Mouse (Mus musculus) hindbrain, embryonic 16.5 days (tissue): ENCODE measurements around the gene Zranb3. TPM values are rescaled to one million over a fixed set of nuclear protein-coding genes. Genes with fewer than 3 reads are reported as not detected.

Experiments
- ATAC-seq: fragments of 200-750 bp; cut with Nextera tagmentation; 2 replicates; pipeline ENCODE4 v1.8.0; 2017; ENCODE audit warnings: moderate TSS enrichment, moderate library complexity
- H3K27ac ChIP-seq: fragments of 300-500 bp; sonication (generic); 2 replicates; pipeline ENCODE4 v1.5.1; 2014; ENCODE audit warnings: low read depth, mild to moderate bottlenecking, control low read depth, low read length, moderate library complexity
- H3K27me3 ChIP-seq: fragments of 300-500 bp; sonication (generic); replicated peaks from 2 replicates; pipeline ENCODE4 v1.6.1; 2014; ENCODE audit warnings: low read length; ENCODE audit not compliant: control insufficient read depth, insufficient read depth
- H3K36me3 ChIP-seq: fragments of 300-500 bp; sonication (generic); 2 replicates; pipeline ENCODE4 v1.6.1; 2014; ENCODE audit warnings: mild to moderate bottlenecking, low read length, moderate library complexity, mixed read lengths; ENCODE audit not compliant: control insufficient read depth, insufficient read depth
- H3K4me1 ChIP-seq: fragments of 300-500 bp; sonication (generic); 2 replicates; pipeline ENCODE4 v1.6.1; 2014; ENCODE audit warnings: low read depth, low read length; ENCODE audit not compliant: control insufficient read depth, insufficient read depth
- H3K4me2 ChIP-seq: fragments of 300-500 bp; sonication (generic); 2 replicates; pipeline ENCODE4 v1.6.1; 2014; ENCODE audit warnings: mild to moderate bottlenecking, low read length, control low read depth, moderate library complexity
- H3K4me3 ChIP-seq: fragments of 300-500 bp; sonication (generic); 2 replicates; pipeline ENCODE4 v1.5.1; 2014; ENCODE audit warnings: mild to moderate bottlenecking, low read length, control low read depth, moderate library complexity
- H3K9ac ChIP-seq: fragments of 300-500 bp; sonication (generic); 2 replicates; pipeline ENCODE4 v1.6.1; 2014; ENCODE audit warnings: low read depth, mild to moderate bottlenecking, control low read depth, low read length, moderate library complexity
- H3K9me3 ChIP-seq: fragments of 300-500 bp; sonication (generic); 2 replicates; pipeline ENCODE4 v1.6.1; 2014; ENCODE audit warnings: mild to moderate bottlenecking, low read length, moderate library complexity; ENCODE audit not compliant: control insufficient read depth
- WGBS: fragments of 180-500 bp; shearing (Covaris S2); extraction: QIAGEN DNeasy Blood & Tissue Kit; methylation state at CpG from one replicate; pipeline ENCODE4 v1.1.7; 2014; 5-methylcytosine and 5-hydroxymethylcytosine counted together
- polyA plus RNA-seq: library from polyadenylated mRNA; unstranded; fragments of >200 nt; fragmentation: Nextera tagmentation; extraction: Ambion mirVana; gene quantifications from 2 replicates; pipeline ENCODE4 v1.2.1, GENCODE M21; 2015

Zranb3 gene
- polyA plus RNA-seq, 1 experiment from 2014 or later: 3.3 TPM

GRCm38 (mm10) chr1:128064716-128065115, 38.1 kb downstream of the Zranb3 start:
- Histone ChIP-seq H3K4me3 (no peak overlapping the region), H3K4me2 (no peak overlapping the region), H3K36me3 (no peaks in the 10 kb centered on the region), H3K27ac (no peak overlapping the region), H3K9ac (no peak overlapping the region), H3K4me1 (no peaks in the 10 kb centered on the region), H3K27me3 (no peaks in the 10 kb centered on the region), H3K9me3 (no peaks in the 10 kb centered on the region)
- 93% methylated on average over 6 of the region's 6 CpGs for WGBS
- ATAC-seq: no peak

- Histone ChIP-seq H3K9ac (no peak overlapping the region), H3K9me3 (no peaks in the 10 kb centered on the region), H3K4me1 (no peaks in the 10 kb centered on the region), H3K36me3 (no peaks in the 10 kb centered on the region), H3K4me2 (no peak overlapping the region), H3K27me3 (no peaks in the 10 kb centered on the region), H3K4me3 (no peak overlapping the region), H3K27ac (no peak overlapping the region)
- 89% methylated on average over 1 of the region's 1 CpGs for WGBS
- no peak for ATAC-seq
Observed at GRCm38 (mm10) chr1:128062167-128062566, 40.7 kb downstream of the Zranb3 start.

GRCm38 (mm10) chr1:128061401-128061800, 41.4 kb downstream of the Zranb3 start:
- Histone ChIP-seq H3K9ac (no peak overlapping the region), H3K27me3 (no peaks in the 10 kb centered on the region), H3K4me2 (no peak overlapping the region), H3K36me3 (no peaks in the 10 kb centered on the region), H3K4me1 (no peaks in the 10 kb centered on the region), H3K9me3 (no peaks in the 10 kb centered on the region), H3K27ac (no peak overlapping the region), H3K4me3 (no peak overlapping the region)
- WGBS: 86% methylated on average over 1 of the region's 1 CpGs
- ATAC-seq: no peak

- no peak overlapping the region for H3K9ac ChIP-seq
- no peak overlapping the region for H3K27ac ChIP-seq
- H3K27me3 ChIP-seq: no peaks in the 10 kb centered on the region
- 77% methylated on average over 8 of the region's 8 CpGs for WGBS
- H3K9me3 ChIP-seq: no peaks in the 10 kb centered on the region
- H3K4me2 ChIP-seq: no peak overlapping the region
- H3K4me3 ChIP-seq: no peak overlapping the region
- ATAC-seq: no peak
- H3K36me3 ChIP-seq: no peaks in the 10 kb centered on the region
- no peaks in the 10 kb centered on the region for H3K4me1 ChIP-seq
Observed at GRCm38 (mm10) chr1:128060655-128061344, 42.0 kb downstream of the Zranb3 start.

DNA sequence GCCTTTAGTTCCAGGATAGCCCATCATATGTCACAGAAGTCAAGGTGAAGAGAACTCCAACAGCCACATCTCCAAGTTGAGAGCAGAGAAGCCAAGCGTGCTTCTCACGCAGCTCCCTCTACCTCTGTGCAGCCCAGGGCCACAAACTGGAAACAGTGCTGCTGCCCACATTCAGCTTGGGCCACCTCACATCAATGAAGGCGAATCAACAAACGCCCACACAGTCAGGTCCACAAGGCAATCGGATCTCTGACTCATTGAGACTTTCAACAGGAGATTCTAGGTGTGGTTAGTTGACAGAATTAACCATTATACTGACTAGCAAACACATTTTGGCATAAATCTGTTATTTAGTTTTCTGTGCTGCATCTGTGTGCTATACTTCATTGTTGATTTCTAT, 44.2 kb downstream of the Zranb3 start:
- 92% methylated on average over 5 of the region's 5 CpGs for WGBS
- H3K36me3 ChIP-seq: no peaks in the 10 kb centered on the region
- no peak overlapping the region for H3K9ac ChIP-seq
- H3K27ac ChIP-seq: no peak overlapping the region
- H3K4me2 ChIP-seq: no peak overlapping the region
- H3K4me1 ChIP-seq: no peaks in the 10 kb centered on the region
- no peak for ATAC-seq
- H3K4me3 ChIP-seq: no peak overlapping the region
- H3K27me3 ChIP-seq: no peaks in the 10 kb centered on the region
- no peaks in the 10 kb centered on the region for H3K9me3 ChIP-seq

- Histone ChIP-seq H3K4me1 (no peaks in the 10 kb centered on the region), H3K9ac (no peak overlapping the region), H3K4me3 (no peak overlapping the region), H3K27me3 (no peaks in the 10 kb centered on the region), H3K4me2 (no peak overlapping the region), H3K9me3 (no peaks in the 10 kb centered on the region), H3K27ac (no peak overlapping the region), H3K36me3 (no peaks in the 10 kb centered on the region)
- WGBS: 98% methylated on average over 4 of the region's 4 CpGs
- ATAC-seq: no peak
Observed at GRCm38 (mm10) chr1:128057269-128057668, 45.6 kb downstream of the Zranb3 start.

DNA sequence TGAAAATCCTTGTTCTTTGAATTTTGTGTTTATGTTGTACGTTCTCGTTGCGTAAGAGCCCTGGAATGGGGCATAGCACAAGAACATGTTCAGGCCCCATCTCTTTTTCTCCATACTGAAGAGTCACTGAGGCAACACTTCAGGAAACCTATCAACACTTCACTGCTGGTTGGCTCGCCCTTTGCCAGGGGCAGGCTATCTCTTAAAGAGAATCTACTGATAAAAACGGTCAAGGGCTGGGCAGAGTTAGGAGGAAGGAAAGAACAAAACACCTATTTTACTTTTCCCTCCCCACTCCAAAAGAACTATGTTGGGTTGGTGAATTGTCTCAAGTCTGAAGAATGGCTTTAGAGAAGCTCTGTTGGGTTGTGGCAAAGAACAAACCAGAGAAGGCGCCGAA, 55.9 kb downstream of the Zranb3 start:
- H3K4me1 ChIP-seq: no peaks in the 10 kb centered on the region
- no peak overlapping the region for H3K27ac ChIP-seq
- ATAC-seq: no peak
- H3K9ac ChIP-seq: no peak overlapping the region
- no peaks in the 10 kb centered on the region for H3K9me3 ChIP-seq
- no peaks in the 10 kb centered on the region for H3K36me3 ChIP-seq
- H3K27me3 ChIP-seq: no peaks in the 10 kb centered on the region
- H3K4me3 ChIP-seq: no peak overlapping the region
- no peak overlapping the region for H3K4me2 ChIP-seq
- WGBS: 96% methylated on average over 7 of the region's 7 CpGs

- H3K4me3 ChIP-seq: no peak overlapping the region
- no peak for ATAC-seq
- no peak overlapping the region for H3K27ac ChIP-seq
- H3K4me2 ChIP-seq: no peak overlapping the region
- H3K9me3 ChIP-seq: no peaks in the 10 kb centered on the region
- no peaks in the 10 kb centered on the region for H3K4me1 ChIP-seq
- H3K27me3 ChIP-seq: no peaks in the 10 kb centered on the region
- 85% methylated on average over 2 of the region's 2 CpGs for WGBS
- H3K36me3 ChIP-seq: no peaks in the 10 kb centered on the region
- H3K9ac ChIP-seq: no peak overlapping the region
Observed at GRCm38 (mm10) chr1:128046455-128046854, 56.4 kb downstream of the Zranb3 start.

GRCm38 (mm10) chr1:128044181-128044580, 58.7 kb downstream of the Zranb3 start:
- H3K27ac ChIP-seq: no peak overlapping the region
- no peaks in the 10 kb centered on the region for H3K4me1 ChIP-seq
- H3K9me3 ChIP-seq: no peaks in the 10 kb centered on the region
- no peak overlapping the region for H3K4me3 ChIP-seq
- no peaks in the 10 kb centered on the region for H3K36me3 ChIP-seq
- 96% methylated on average over 4 of the region's 4 CpGs for WGBS
- H3K27me3 ChIP-seq: no peaks in the 10 kb centered on the region
- ATAC-seq: no peak
- no peak overlapping the region for H3K9ac ChIP-seq
- H3K4me2 ChIP-seq: no peak overlapping the region

DNA sequence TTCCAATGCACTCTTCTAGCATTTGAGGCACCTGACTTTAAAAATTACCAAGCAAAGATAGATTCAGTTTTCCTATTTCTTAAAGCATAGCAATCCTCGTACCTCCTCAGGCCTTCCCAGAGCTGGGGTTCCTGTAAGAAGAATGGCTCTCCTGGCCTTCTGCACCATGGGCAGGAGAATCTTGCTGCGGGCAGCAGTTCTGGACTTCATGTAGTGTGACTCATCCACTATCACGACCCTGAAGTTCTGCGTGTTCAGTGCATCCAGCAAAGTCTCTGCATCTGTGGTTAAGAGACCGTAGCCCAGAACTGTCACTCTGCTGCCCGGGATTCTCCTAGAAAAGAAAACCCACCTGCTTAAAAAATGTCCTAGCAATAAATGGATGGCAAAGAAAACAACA, 66.6 kb downstream of the Zranb3 start:
- Histone ChIP-seq H3K27ac (no peak overlapping the region), H3K27me3 (no peaks in the 10 kb centered on the region), H3K36me3 (no peaks in the 10 kb centered on the region), H3K9ac (no peak overlapping the region), H3K4me1 (no peaks in the 10 kb centered on the region), H3K4me2 (no peak overlapping the region), H3K4me3 (no peak overlapping the region), H3K9me3 (no peaks in the 10 kb centered on the region)
- ATAC-seq: no peak
- 91% methylated on average over 6 of the region's 6 CpGs for WGBS
